In the genomic region with DNA sequence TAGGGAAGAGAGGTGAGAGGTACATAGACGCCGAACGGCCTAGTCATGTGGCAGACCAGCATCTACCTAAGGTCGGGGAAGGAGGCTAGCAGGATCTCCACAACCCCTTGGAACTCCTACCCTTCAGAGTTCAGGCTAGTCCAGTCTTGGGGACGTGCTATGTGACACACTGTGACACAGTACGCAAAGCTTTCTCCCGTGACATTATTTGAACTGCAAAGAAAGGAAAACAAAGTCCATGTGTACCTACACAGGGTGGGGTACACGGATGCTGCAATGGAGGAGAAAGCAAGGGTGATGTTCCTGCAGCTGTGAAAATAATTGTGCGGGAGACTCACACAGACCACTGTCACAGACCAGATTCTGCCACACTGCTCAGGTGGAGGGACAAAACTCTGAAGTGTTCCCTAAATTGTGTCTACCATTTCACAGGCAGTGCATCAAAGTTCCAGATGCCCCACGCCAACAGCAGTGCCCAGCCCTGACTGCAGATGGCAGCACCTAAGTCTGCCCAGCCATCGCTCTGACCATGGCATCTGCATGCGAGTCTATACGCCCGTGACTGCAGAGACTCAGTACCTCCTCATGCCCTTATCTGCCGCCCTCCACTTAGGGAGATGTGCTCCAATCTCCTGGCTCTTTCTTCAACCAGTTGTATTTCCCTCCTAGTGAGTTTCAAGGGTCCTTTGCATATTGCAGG, we compare ENCODE assay signal across 11 mouse cellular contexts.
DNase-seq lines count a peak whose midpoint lies in the region; ATAC-seq and TF ChIP-seq lines count a peak whose summit lies in the region.
"Had no signal": no experiment of that assay in that cellular context is flagged by ENCODE, and none has a peak within 500 bp of the region (broad histone marks: within the 10 kb centered on the region; RNA-seq: fewer than 3 reads in every experiment).

No protein-coding gene starts in this region.

- peaks cover 3% of the 10 kb centered on the region for H3K4me1 ChIP-seq in heart, adult 2 months (ENCODE audit: control insufficient read depth, insufficient read depth, low read length)
- no peaks in the 10 kb centered on the region for H3K4me1 ChIP-seq in lung, postnatal 0 days (ENCODE audit: insufficient read depth, low read depth, low read length)
- H3K4me1 ChIP-seq in bone marrow, adult 2 months (ENCODE audit: control insufficient read depth, insufficient read depth, low read length) = peaks cover 7% of the 10 kb centered on the region
- H3K4me1 ChIP-seq in olfactory bulb, adult 2 months (ENCODE audit: control insufficient read depth, insufficient read depth, low read length) = peaks cover 31% of the 10 kb centered on the region
- H3K4me1 ChIP-seq: kidney, embryonic 15.5 days had no signal

- no peak for TF ChIP-seq POLR2A in heart, adult 2 months (IDR thresholded peaks at IDR 0.05; ENCODE audit: insufficient read depth, low read depth, low read length)
- TF ChIP-seq POLR2A in bone marrow, adult 2 months (IDR thresholded peaks at IDR 0.05; ENCODE audit: borderline replicate concordance, control insufficient read depth, low read depth, low read length) = no peak
- TF ChIP-seq POLR2A in olfactory bulb, adult 2 months (IDR thresholded peaks at IDR 0.05; ENCODE audit: insufficient read depth, low read depth, low read length) = no peak

- WGBS in heart, adult 2 months = 87% methylated on average over 15 of the region's 15 CpGs
- 76% methylated on average over 15 of the region's 15 CpGs for WGBS in lung, postnatal 0 days
- WGBS in bone marrow, adult 2 months = 81% methylated on average over 15 of the region's 15 CpGs
- 90% methylated on average over 15 of the region's 15 CpGs for WGBS in olfactory bulb, adult 2 months

- H3K27me3 ChIP-seq in heart, adult 2 months (ENCODE audit: control insufficient read depth, insufficient read depth, low read length) = no peaks in the 10 kb centered on the region
- H3K27me3 ChIP-seq in lung, postnatal 0 days (replicated peaks; ENCODE audit: insufficient read depth, low read length) = no peaks in the 10 kb centered on the region
- H3K27me3 ChIP-seq: heart, embryonic 13.5 days; kidney, embryonic 15.5 days had no signal

- no peak overlapping the region for H3K4me3 ChIP-seq in heart, adult 2 months
- H3K4me3 ChIP-seq in lung, postnatal 0 days (ENCODE audit: low read depth, low read length) = no peak overlapping the region
- H3K4me3 ChIP-seq in bone marrow, adult 2 months (replicated peaks; ENCODE audit: control insufficient read depth, low read depth, low read length) = no peak overlapping the region
- H3K4me3 ChIP-seq in olfactory bulb, adult 2 months (ENCODE audit: insufficient read depth, low read depth, low read length) = no peak overlapping the region
- H3K4me3 ChIP-seq: heart, embryonic 13.5 days; kidney, embryonic 15.5 days had no signal

- TF ChIP-seq CTCF in heart, adult 2 months (IDR thresholded peaks at IDR 0.05) = peak; percentile 55
- TF ChIP-seq CTCF in lung, postnatal 0 days (IDR thresholded peaks at IDR 0.05) = peak; percentile 62
- peak; percentile 55 for TF ChIP-seq CTCF in bone marrow, adult 2 months (IDR thresholded peaks at IDR 0.05; ENCODE audit: control insufficient read depth, insufficient read depth, low read length)
- 0 out of 2 replicates have a peak, but pooled peaks have one; percentile 18 for TF ChIP-seq CTCF in olfactory bulb, adult 2 months (IDR thresholded peaks at IDR 0.05; ENCODE audit: insufficient read depth, low read depth, low read length)

- no peaks in the 10 kb centered on the region for H3K36me3 ChIP-seq in heart, adult 2 months (ENCODE audit: control insufficient read depth, insufficient read depth, low read length)
- no peaks in the 10 kb centered on the region for H3K36me3 ChIP-seq in lung, postnatal 0 days (ENCODE audit: insufficient read depth, low read length)
- H3K36me3 ChIP-seq: G1E; kidney, embryonic 15.5 days had no signal

- no peak for ATAC-seq in lung, postnatal 0 days

- 0 out of 2 replicates have a peak, but pooled peaks have one; percentile 16 for TF ChIP-seq EP300 in heart, adult 2 months (IDR thresholded peaks at IDR 0.05; ENCODE audit: insufficient read depth, low read depth, low read length)
- no peak for TF ChIP-seq EP300 in lung, postnatal 0 days (IDR thresholded peaks at IDR 0.05)

- no peak overlapping the region for H3K4me2 ChIP-seq in lung, postnatal 0 days (replicated peaks; ENCODE audit: low read depth, low read length)
- H3K4me2 ChIP-seq: heart, embryonic 13.5 days; kidney, embryonic 15.5 days had no signal

- H3K27ac ChIP-seq in heart, adult 2 months = no peak overlapping the region
- no peak overlapping the region for H3K27ac ChIP-seq in lung, postnatal 0 days (ENCODE audit: low read length)
- no peak overlapping the region for H3K27ac ChIP-seq in bone marrow, adult 2 months (ENCODE audit: control insufficient read depth, insufficient read depth, low read depth, low read length, poor library complexity)
- no peak overlapping the region for H3K27ac ChIP-seq in olfactory bulb, adult 2 months (ENCODE audit: insufficient read depth, low read depth, low read length)
- H3K27ac ChIP-seq: heart, embryonic 13.5 days; kidney, embryonic 15.5 days had no signal

- DNase-seq in heart, adult 2 months = no peak
- no peak for DNase-seq in heart, postnatal 14 days
- no peak for DNase-seq in lung, postnatal 0 days (ENCODE audit: low spot score)
- DNase-seq in lung, postnatal 10 days = no peak
- no peak for DNase-seq in retina, postnatal 1 day
- DNase-seq in spleen, postnatal 10 days (ENCODE audit: low spot score in 2 of 2) = no peak

- intact Hi-C loops in heart, adult 2 months (cut with DNase I) = no loop called here
- intact Hi-C loops in heart, postnatal 14 days (cut with DNase I) = no loop called here

- no peaks in the 10 kb centered on the region for H3K9me3 ChIP-seq in lung, postnatal 0 days (ENCODE audit: low read length)
- H3K9me3 ChIP-seq: heart, embryonic 13.5 days; kidney, embryonic 15.5 days had no signal

- peaks cover 2% of the 10 kb centered on the region; the same call in 1 of the 2 replicates for H3K79me2 ChIP-seq in heart, adult 2 months (replicated peaks; ENCODE audit: control insufficient read depth, insufficient read depth, low read length)

- no peak overlapping the region for H3K9ac ChIP-seq in heart, adult 2 months (ENCODE audit: low read depth, low read length)
- no peak overlapping the region for H3K9ac ChIP-seq in lung, postnatal 0 days (replicated peaks; ENCODE audit: low read depth)
- H3K9ac ChIP-seq: heart, embryonic 13.5 days; kidney, embryonic 15.5 days had no signal
